Mouse (Mus musculus): ENCODE data around the gene Rcor1.

Rcor1 gene

DNA sequence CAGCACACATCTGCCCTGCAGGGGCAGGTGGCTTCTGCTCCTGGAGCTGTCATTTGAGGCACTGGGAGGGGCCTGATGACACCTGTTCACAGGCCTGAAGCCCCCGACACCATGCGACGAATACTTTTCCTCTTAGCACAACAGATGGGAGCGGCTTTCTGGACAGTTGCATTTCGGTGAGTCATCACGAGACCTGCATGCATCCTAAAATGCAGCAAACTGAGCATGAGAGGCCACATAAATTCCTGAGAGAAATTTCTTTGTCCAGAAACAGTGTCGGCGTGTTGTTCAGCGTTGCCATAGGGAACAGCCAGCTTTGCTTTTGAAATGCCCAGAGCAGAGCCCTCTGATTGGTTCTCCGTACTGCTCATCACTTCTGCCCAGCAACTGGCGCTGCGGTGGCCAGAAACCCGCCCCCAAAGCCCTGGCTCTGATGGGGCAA is 125.2 kb downstream of the Rcor1 start:
- peak; percentile 92 for DNase-seq (ENCODE audit: low read depth)

DNA sequence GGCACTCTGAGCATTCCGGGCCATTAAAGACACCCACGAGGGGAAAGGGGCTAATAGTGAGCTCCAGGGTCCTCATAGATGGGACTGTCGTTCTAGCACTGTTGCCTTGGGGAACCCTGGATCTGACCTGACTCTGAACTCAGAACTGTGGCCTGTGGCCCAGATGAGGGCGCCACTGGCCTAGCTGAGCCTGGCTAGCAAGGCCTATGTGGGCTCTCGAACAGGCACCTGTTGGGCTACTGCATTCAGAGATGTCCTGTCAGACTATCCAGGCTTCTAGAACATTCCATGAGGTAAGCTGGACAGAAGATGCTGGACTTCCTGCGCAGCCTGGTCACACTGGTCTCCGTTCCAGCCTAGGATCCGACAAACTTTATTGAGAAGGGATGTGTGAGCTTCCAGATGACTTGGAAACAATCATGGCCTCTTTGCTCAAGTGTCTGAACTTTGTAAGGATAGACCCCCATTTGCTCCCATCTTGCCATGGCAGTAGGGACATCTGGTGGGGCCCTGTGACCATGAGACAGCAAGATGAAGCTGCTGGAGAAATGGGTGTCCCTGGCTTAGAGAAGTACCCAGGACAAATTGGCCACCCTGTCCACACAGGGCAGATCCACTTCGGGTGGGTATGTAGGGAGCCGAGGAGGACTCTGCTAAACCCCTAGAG is 126.1 kb downstream of the Rcor1 start:
- peak; percentile 82 for DNase-seq (ENCODE audit: low read depth)

Data from induced T-regulatory cell, adult 2 months (primary cell).